In genomic region chr7:96500797-96501196, GRCm38 (mm10) we compare ENCODE assay signal across 14 mouse cellular contexts.
"Had no signal": no experiment of that assay in that cellular context is flagged by ENCODE, and none has a peak within 500 bp of the region (broad histone marks: within the 10 kb centered on the region; RNA-seq: fewer than 3 reads in every experiment).

No protein-coding gene starts in this region.

- DNase-seq: kidney, postnatal 10 days; kidney, postnatal 4 days; lung, adult 2 months; lung, postnatal 36 days; right cerebral cortex, postnatal 14 days; thymus, postnatal 4 days had no signal

- H3K4me3 ChIP-seq: layer of hippocampus, adult 2 months; limb, embryonic 10.5 days; liver, embryonic 15.5 days; midbrain, embryonic 13.5 days; neural tube, embryonic 12.5 days had no signal

- H3K4me1 ChIP-seq: liver, embryonic 15.5 days had no signal

- H3K27me3 ChIP-seq: liver, embryonic 15.5 days; midbrain, embryonic 13.5 days; neural tube, embryonic 12.5 days had no signal

- H3K9me3 ChIP-seq: limb, embryonic 10.5 days; liver, embryonic 15.5 days; midbrain, embryonic 13.5 days; neural tube, embryonic 12.5 days had no signal

- H3K9ac ChIP-seq: liver, embryonic 15.5 days; midbrain, embryonic 13.5 days; neural tube, embryonic 12.5 days had no signal

- H3K36me3 ChIP-seq: limb, embryonic 10.5 days; liver, embryonic 15.5 days; midbrain, embryonic 13.5 days; neural tube, embryonic 12.5 days had no signal

- H3K4me2 ChIP-seq: liver, embryonic 11.5 days; liver, embryonic 15.5 days; midbrain, embryonic 13.5 days; neural tube, embryonic 12.5 days had no signal

- ATAC-seq: lung, postnatal 0 days; midbrain, embryonic 13.5 days had no signal

- H3K27ac ChIP-seq: layer of hippocampus, adult 2 months; limb, embryonic 10.5 days; liver, embryonic 15.5 days; midbrain, embryonic 13.5 days; neural tube, embryonic 12.5 days; stomach, postnatal 0 days had no signal
